Mouse (Mus musculus) CH12.LX (cell line): ENCODE data around the gene Mns1. TPM values are rescaled to one million over a fixed set of nuclear protein-coding genes. Genes with fewer than 3 reads are reported as not detected.

Experiments
- DNase-seq: peaks from one replicate; pipeline ENCODE4 v3.0.0-alpha.2; 2013; ENCODE audit errors: extremely low read depth
- H3K27ac ChIP-seq: 2 replicates; pipeline ENCODE4 v1.5.1; 2012; ENCODE audit warnings: low read depth, mild to moderate bottlenecking, control low read depth, moderate library complexity; ENCODE audit not compliant: insufficient read depth
- H3K27me3 ChIP-seq: replicated peaks from 2 replicates; pipeline ENCODE3; 2012; ENCODE audit warnings: inconsistent platforms
- H3K36me3 ChIP-seq, 2 experiments: replicated peaks in 1 of 2; 2 replicates each; pipeline versions ENCODE3 to v1.6.1; 2012; ENCODE audit warnings: inconsistent platforms in 1 of 2, low read length in 1 of 2, mild to moderate bottlenecking in 1 of 2, mixed read lengths in 1 of 2, moderate library complexity in 1 of 2; ENCODE audit not compliant: control insufficient read depth in 1 of 2, insufficient read depth in 1 of 2
- H3K4me1 ChIP-seq, 2 experiments: 2 replicates each; pipeline ENCODE4 v1.6.1; 2012; ENCODE audit warnings: inconsistent platforms in 1 of 2, moderate library complexity in 1 of 2; ENCODE audit not compliant: insufficient read depth in 2 of 2, control insufficient read depth in 1 of 2
- H3K4me2 ChIP-seq: 2 replicates; pipeline ENCODE4 v1.6.1; 2012; ENCODE audit warnings: low read depth, mild to moderate bottlenecking, control low read depth; ENCODE audit not compliant: poor library complexity, insufficient read depth, severe bottlenecking
- H3K4me3 ChIP-seq, 3 experiments: fragments of 150-350 bp in 1 of 3; sonication (generic) in 1 of 3; replicated peaks in 1 of 3; 2 replicates each; pipeline versions ENCODE3 to v1.5.1; 2011 to 2012; ENCODE audit warnings: low read depth in 2 of 3, low read length in 2 of 3, mild to moderate bottlenecking in 2 of 3, moderate library complexity in 2 of 3, control low read depth in 1 of 3, improper control_type of control experiment in 1 of 3, inconsistent platforms in 1 of 3, mixed read lengths in 1 of 3; ENCODE audit not compliant: poor library complexity in 1 of 3
- H3K79me2 ChIP-seq: replicated peaks from 2 replicates; pipeline ENCODE4 v1.6.1; 2012; ENCODE audit warnings: mild to moderate bottlenecking, moderate library complexity; ENCODE audit not compliant: control insufficient read depth, poor library complexity, insufficient read depth, severe bottlenecking; ENCODE audit errors: extremely low read depth
- H3K9ac ChIP-seq: 2 replicates; pipeline ENCODE4 v1.6.1; 2012; ENCODE audit warnings: low read depth, mild to moderate bottlenecking, control low read depth, moderate library complexity; ENCODE audit not compliant: insufficient read depth
- H3K9me3 ChIP-seq: replicated peaks from 2 replicates; pipeline ENCODE3; 2012; ENCODE audit warnings: low read length, inconsistent platforms, mixed read lengths
- CHD2 ChIP-seq: IDR thresholded peaks from 2 replicates; pipeline ENCODE4 v1.6.1; 2011; ENCODE audit warnings: low read length, improper control_type of control experiment
- CTCF ChIP-seq, 2 experiments: IDR thresholded peaks in 1 of 2; conservative IDR thresholded peaks in 1 of 2; 2 replicates each; pipeline ENCODE4 v1.5.1; 2011 to 2012; ENCODE audit warnings: low read depth in 2 of 2, low read length in 2 of 2, improper control_type of control experiment in 1 of 2, inconsistent platforms in 1 of 2, mild to moderate bottlenecking in 1 of 2, moderate library complexity in 1 of 2
- ELF1 ChIP-seq: IDR thresholded peaks from 2 replicates; pipeline ENCODE4 v1.6.1; 2014; ENCODE audit warnings: low read depth, mild to moderate bottlenecking, inconsistent platforms, low read length, improper control_type of control experiment
- GABPA ChIP-seq: IDR thresholded peaks from 2 replicates; pipeline ENCODE4 v1.6.1; 2012; ENCODE audit warnings: low read depth, low read length, improper control_type of control experiment, inconsistent platforms; ENCODE audit not compliant: insufficient replicate concordance
- HCFC1 ChIP-seq: IDR thresholded peaks from 2 replicates; pipeline ENCODE4 v1.6.1; 2012; ENCODE audit warnings: low read depth, mild to moderate bottlenecking, inconsistent platforms, low read length, improper control_type of control experiment
- JUN ChIP-seq: IDR thresholded peaks from 2 replicates; pipeline ENCODE4 v1.6.1; 2011; ENCODE audit warnings: low read depth, mild to moderate bottlenecking, low read length, improper control_type of control experiment, moderate library complexity; ENCODE audit not compliant: insufficient read depth
- JUND ChIP-seq: conservative IDR thresholded peaks from 2 replicates; pipeline ENCODE4 v1.6.1; 2011; ENCODE audit warnings: low read depth, low read length, improper control_type of control experiment
- MAFK ChIP-seq: IDR thresholded peaks from 2 replicates; pipeline ENCODE4 v1.6.1; 2011; ENCODE audit warnings: low read length, improper control_type of control experiment; ENCODE audit not compliant: insufficient replicate concordance
- MAX ChIP-seq: IDR thresholded peaks from 2 replicates; pipeline ENCODE4 v1.6.1; 2011; ENCODE audit warnings: low read length, improper control_type of control experiment
- MAZ ChIP-seq: IDR thresholded peaks from 2 replicates; pipeline ENCODE4 v1.6.1; 2012; ENCODE audit warnings: low read depth, mild to moderate bottlenecking, inconsistent platforms, low read length, improper control_type of control experiment, moderate library complexity
- MXI1 ChIP-seq: IDR thresholded peaks from 2 replicates; pipeline ENCODE4 v1.6.1; 2011; ENCODE audit warnings: mild to moderate bottlenecking, low read depth, low read length, improper control_type of control experiment
- MYC ChIP-seq: IDR thresholded peaks from 2 replicates; pipeline ENCODE4 v1.6.1; 2011; ENCODE audit warnings: low read depth, mild to moderate bottlenecking, improper control_type of control experiment, low read length
- POLR2A ChIP-seq: IDR thresholded peaks from 2 replicates; pipeline ENCODE4 v1.6.1; 2011; ENCODE audit warnings: low read depth, mild to moderate bottlenecking, improper control_type of control experiment, low read length
- POLR2AphosphoS2 ChIP-seq: IDR thresholded peaks from 2 replicates; pipeline ENCODE4 v1.6.1; 2011; ENCODE audit warnings: low read depth, low read length, improper control_type of control experiment
- RAD21 ChIP-seq: IDR thresholded peaks from 2 replicates; pipeline ENCODE4 v1.6.1; 2011; ENCODE audit warnings: low read depth, mild to moderate bottlenecking, low read length, improper control_type of control experiment, moderate library complexity
- RCOR1 ChIP-seq: conservative IDR thresholded peaks from 2 replicates; pipeline ENCODE4 v1.6.1; 2012; ENCODE audit warnings: low read depth, mild to moderate bottlenecking, inconsistent platforms, low read length, improper control_type of control experiment
- SIN3A ChIP-seq: IDR thresholded peaks from 2 replicates; pipeline ENCODE4 v1.6.1; 2012; ENCODE audit warnings: low read length, improper control_type of control experiment, inconsistent platforms
- SMC3 ChIP-seq: IDR thresholded peaks from 2 replicates; pipeline ENCODE4 v1.6.1; 2011; ENCODE audit warnings: low read depth, low read length, improper control_type of control experiment
- TBP ChIP-seq: conservative IDR thresholded peaks from 2 replicates; pipeline ENCODE4 v1.6.1; 2011; ENCODE audit warnings: low read depth, low read length, improper control_type of control experiment
- TCF12 ChIP-seq: IDR thresholded peaks from 2 replicates; pipeline ENCODE4 v1.6.1; 2014; ENCODE audit warnings: low read depth, mild to moderate bottlenecking, inconsistent platforms, low read length, improper control_type of control experiment
- USF1 ChIP-seq: IDR thresholded peaks from 2 replicates; pipeline ENCODE4 v1.6.1; 2014; ENCODE audit warnings: low read depth, mild to moderate bottlenecking, inconsistent platforms, low read length, improper control_type of control experiment
- USF2 ChIP-seq: conservative IDR thresholded peaks from 2 replicates; pipeline ENCODE4 v1.6.1; 2011; ENCODE audit warnings: low read depth, low read length, improper control_type of control experiment
- ZC3H11A ChIP-seq: IDR thresholded peaks from 2 replicates; pipeline ENCODE4 v1.6.1; 2012; ENCODE audit warnings: low read depth, mild to moderate bottlenecking, inconsistent platforms, low read length, improper control_type of control experiment
- ZNF384 ChIP-seq: IDR thresholded peaks from 2 replicates; pipeline ENCODE4 v1.6.1; 2012; ENCODE audit warnings: low read depth, low read length, improper control_type of control experiment, inconsistent platforms
- dilution Hi-C: fragments of 300-500 bp; cut with MboI; formaldehyde crosslinking; loops from 2 replicates; pipeline ENCODE4 v1.14.3; 2020; ENCODE audit warnings: low sequenced_read_pairs; ENCODE audit not compliant: extremely low pct_unique_long_range_greater_than_20kb, extremely low pct_ligation_motif_present
- in situ Hi-C: fragments of 300-500 bp; cut with MboI; formaldehyde crosslinking; loops from 3 replicates; pipeline ENCODE4 v1.14.3; 2019; ENCODE audit warnings: low sequenced_read_pairs, low pct_ligation_motif_present, low pct_unique_long_range_greater_than_20kb, mixed read lengths
- polyA plus RNA-seq: library from polyadenylated mRNA; unstranded; fragments of >175 nt; gene quantifications from 2 replicates; pipeline ENCODE4 v1.2.1, GENCODE M21; 2012; ENCODE audit warnings: low read depth; ENCODE audit not compliant: insufficient read length
- total RNA-seq, 2 experiments: library from RNA; depleted of rRNA; stranded (reverse); fragments of 300-350 nt in 1 of 2; fragments of >200 nt in 1 of 2; gene quantifications; 2 replicates each; pipeline ENCODE4 v1.2.3; 2012 to 2014

Gene Mns1
- total and polyA plus RNA-seq, 3 experiments = 16.7 to 66.0 (median 19.4) TPM

DNA sequence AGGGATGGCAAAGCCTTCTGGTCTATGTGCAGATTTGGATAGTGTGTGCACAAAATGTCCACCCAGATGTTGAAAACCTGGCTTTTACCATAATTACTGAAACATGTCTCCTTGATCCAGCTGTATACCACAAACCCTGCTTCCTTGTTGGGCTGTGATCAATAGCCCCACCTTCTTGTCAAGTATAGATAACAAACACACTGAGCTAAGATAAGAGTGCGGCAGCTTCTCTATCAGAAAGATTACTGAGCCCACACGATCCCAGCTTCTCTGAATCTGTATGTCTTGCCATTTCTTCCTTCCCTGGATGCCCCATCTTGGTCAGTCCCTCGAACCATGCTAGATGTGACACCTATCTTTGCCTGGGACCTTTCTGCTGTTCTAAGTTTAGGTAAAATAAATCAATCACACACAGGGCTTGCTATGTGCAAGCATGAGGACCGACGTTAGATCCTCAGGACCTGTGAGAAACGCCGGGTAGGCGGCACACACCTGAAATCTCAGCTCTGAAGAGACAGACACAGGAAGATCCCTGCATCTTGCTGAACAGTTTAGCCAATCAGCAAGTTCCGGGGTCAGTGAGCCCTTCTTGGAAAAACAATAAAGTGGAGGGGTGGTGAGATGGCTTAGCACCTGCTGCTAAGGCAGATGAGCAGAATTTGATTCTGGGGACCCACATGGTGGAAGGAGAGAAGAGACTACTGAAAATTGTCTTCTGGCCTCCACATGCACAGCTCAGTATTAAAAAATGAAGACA, 31.8 kb upstream of the Mns1 start:
- H3K9ac ChIP-seq = no peak overlapping the region
- no peak for TF ChIP-seq POLR2AphosphoS2
- no peak for TF ChIP-seq USF2
- TF ChIP-seq POLR2A = no peak
- TF ChIP-seq TBP = no peak
- TF ChIP-seq GABPA = no peak
- TF ChIP-seq USF1 = no peak
- no peak for TF ChIP-seq SMC3
- no peak for TF ChIP-seq ELF1
- TF ChIP-seq JUN = no peak
- TF ChIP-seq CHD2 = no peak
- no peak for TF ChIP-seq MXI1
- TF ChIP-seq MAX = no peak
- no peak for TF ChIP-seq TCF12
- no peak for TF ChIP-seq HCFC1
- no peak for TF ChIP-seq CTCF (conservative IDR thresholded peaks at IDR 0.05 in 1 of 2, IDR thresholded peaks at IDR 0.05 in 1 of 2; ENCODE audit: low read depth in 2 of 2, low read length in 2 of 2)
- no peak for TF ChIP-seq JUND
- no peak overlapping the region for H3K27ac ChIP-seq
- no peaks in the 10 kb centered on the region for H3K36me3 ChIP-seq
- no peak overlapping the region for H3K4me2 ChIP-seq
- H3K9me3 ChIP-seq = no peaks in the 10 kb centered on the region
- H3K79me2 ChIP-seq = no peaks in the 10 kb centered on the region
- dilution Hi-C loops (no loop called here), in situ Hi-C loops (loop anchor here (5.0 to 10.0 kb wide), 3 partner anchors 209 to 761 kb away; no protein-coding TSS in a partner anchor)
- H3K4me3 ChIP-seq = no peak overlapping the region
- H3K27me3 ChIP-seq = no peaks in the 10 kb centered on the region
- H3K4me1 ChIP-seq = peaks cover 0 to 17% of the 10 kb centered on the region in 2 experiments; a peak in 2 of 4 replicates
- no peak for DNase-seq

DNA sequence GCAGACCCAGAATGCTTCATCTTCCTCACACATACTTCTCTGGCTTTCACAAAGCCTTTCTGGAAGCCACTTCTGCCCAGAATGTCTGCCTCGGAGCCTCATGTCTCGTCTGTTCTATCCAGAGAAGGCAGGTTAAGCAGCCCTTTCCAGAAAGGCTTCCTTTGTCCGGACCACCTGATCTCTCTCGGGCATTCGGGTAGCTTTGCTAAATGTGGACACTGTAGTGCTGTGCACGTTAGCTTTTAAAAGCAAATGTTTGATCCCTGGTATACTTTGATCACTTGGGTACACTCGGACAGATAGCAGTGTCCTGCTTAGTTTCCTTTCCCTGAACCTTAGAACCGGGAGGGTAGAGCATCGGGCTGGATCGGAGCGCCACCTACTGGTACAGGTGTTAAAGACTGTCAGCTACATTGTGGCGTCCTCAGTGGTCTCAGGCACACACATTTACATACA, 29.7 kb upstream of the Mns1 start:
- Histone ChIP-seq H3K4me3 (peak overlapping the region; percentile 50 to 63 (median 53)), H3K4me2 (peak overlapping the region; percentile 79), H3K27ac (no peak overlapping the region), H3K9me3 (no peaks in the 10 kb centered on the region), H3K4me1 (peaks cover 0 to 17% of the 10 kb centered on the region in 2 experiments; a peak in 2 of 4 replicates), H3K79me2 (no peaks in the 10 kb centered on the region), H3K9ac (peak overlapping the region; percentile 20; the same call in 1 of the 2 replicates), H3K36me3 (no peaks in the 10 kb centered on the region), H3K27me3 (no peaks in the 10 kb centered on the region)
- dilution Hi-C loops (no loop called here), in situ Hi-C loops (loop anchor here (5.0 to 10.0 kb wide), 3 partner anchors 211 to 763 kb away; no protein-coding TSS in a partner anchor)
- peak; percentile 87 for DNase-seq
- TF ChIP-seq RCOR1 (no peak), ZNF384 (no peak), ZC3H11A (no peak), SMC3 (peak; percentile 78), RAD21 (peak; percentile 93), MAFK (no peak), TBP (0 out of 2 replicates have a peak, but pooled peaks have one; percentile 34), MYC (0 out of 2 replicates have a peak, but pooled peaks have one; percentile 34), MAZ (no peak), SIN3A (0 out of 2 replicates have a peak, but pooled peaks have one; percentile 3), CTCF (conservative IDR thresholded peaks at IDR 0.05 in 1 of 2, IDR thresholded peaks at IDR 0.05 in 1 of 2; ENCODE audit: low read depth in 2 of 2, low read length in 2 of 2) (peak; percentile 91 to 95)
